Mouse (Mus musculus) cerebral cortex, adult 2 months (tissue): ENCODE results near the gene Smg7.

Experiments used
- WGBS: fragments of 180-500 bp; shearing (Covaris S2); methylation state at CpG from one replicate; pipeline ENCODE4 v1.1.7; 2018; 5-methylcytosine and 5-hydroxymethylcytosine counted together

Gene Smg7

GRCm38 (mm10) chr1:152840343-152840742 lies 62.1 kb downstream of the Smg7 start:
- 82% methylated on average over 3 of the region's 3 CpGs for WGBS

DNA sequence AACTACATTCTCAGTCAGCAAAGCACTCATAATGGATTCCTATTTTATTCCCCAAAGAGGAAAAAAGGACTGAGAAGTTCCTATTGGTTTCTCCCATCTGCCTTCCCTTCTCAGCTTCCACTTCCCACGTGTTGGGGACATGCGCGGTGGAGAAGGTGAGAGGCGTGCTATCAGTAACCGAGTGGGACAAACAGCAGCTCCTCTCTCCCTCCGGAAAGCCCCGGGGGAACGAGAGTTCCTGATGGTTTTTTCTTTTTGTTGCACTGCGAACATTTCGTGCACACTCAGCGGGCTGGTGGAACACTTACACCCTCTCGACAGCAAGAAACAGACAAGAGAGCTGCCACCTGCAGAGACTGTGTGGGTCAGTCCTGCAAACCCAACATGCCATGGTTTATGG lies 63.6 kb downstream of the Smg7 start:
- WGBS: 42% methylated on average over 12 of the region's 12 CpGs

- WGBS: 50% methylated on average over 11 of the region's 11 CpGs
Measured at GRCm38 (mm10) chr1:152838026-152838702, 64.3 kb downstream of the Smg7 start.

DNA sequence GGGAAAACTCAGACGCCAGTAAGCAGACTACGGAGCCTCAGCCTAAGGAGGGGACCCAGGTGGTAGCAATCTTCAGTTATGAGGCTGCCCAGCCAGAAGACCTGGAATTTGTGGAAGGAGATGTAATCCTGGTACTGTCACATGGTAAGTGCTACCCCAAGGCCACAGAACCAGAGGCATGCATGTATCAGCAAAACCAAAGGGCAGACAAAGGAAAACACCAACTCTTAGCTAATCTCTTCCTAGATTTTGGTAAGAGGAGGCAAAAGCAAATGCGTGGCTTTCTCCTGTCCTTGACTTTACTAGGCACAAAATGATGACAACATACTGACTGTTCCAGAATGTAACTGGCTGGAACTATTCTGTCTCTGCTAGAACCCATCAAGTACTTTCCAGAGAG lies 67.4 kb downstream of the Smg7 start:
- 92% methylated on average over 3 of the region's 3 CpGs for WGBS

DNA sequence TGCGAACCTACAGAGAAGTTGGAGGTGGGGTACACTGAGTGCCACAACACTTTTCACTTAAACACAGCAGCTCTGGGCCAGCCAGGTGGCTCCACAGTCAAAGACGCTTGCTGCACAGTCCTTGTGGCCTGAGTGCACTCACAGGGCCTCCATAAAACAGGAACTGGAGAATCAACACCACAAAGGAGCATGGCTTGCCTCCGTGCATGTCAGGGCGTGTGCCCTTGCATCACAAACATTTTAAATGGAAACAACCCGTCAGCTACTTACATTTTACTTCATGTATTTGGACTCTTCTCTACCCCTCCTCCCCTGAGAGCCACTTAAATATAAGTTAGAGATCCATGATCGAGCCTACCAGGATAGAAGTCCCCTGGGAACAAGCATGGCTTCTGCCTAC lies 70.1 kb downstream of the Smg7 start:
- 86% methylated on average over 6 of the region's 6 CpGs for WGBS

- 66% methylated on average over 5 of the region's 5 CpGs for WGBS
Measured at GRCm38 (mm10) chr1:152831619-152832018, 70.8 kb downstream of the Smg7 start.

GRCm38 (mm10) chr1:152831003-152831402 lies 71.4 kb downstream of the Smg7 start:
- 51% methylated on average over 8 of the region's 8 CpGs for WGBS

DNA sequence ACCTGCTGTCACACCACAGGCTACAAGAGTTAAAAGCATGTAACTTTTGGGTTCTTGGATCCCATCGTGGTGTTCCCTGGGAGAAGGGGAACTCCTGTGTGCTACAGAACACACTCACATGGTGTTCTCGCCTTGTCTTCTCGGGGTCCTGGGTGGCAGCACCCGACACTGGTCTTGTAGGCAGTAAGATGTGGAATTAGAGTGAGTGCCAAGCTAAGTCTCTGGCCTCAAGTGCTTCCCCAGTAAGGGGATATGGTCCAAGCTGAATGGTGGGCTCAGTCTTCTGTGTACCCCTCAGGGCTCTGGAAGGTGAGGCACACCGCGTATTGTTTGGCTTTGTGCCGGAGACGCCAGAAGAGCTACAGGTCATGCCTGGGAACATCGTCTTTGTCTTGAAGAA lies 72.4 kb downstream of the Smg7 start:
- WGBS: 95% methylated on average over 9 of the region's 9 CpGs

GRCm38 (mm10) chr1:152828637-152829355 lies 73.7 kb downstream of the Smg7 start:
- WGBS: 88% methylated on average over 10 of the region's 10 CpGs

- 85% methylated on average over 5 of the region's 5 CpGs for WGBS
Measured at GRCm38 (mm10) chr1:152828168-152828567, 74.3 kb downstream of the Smg7 start.

GRCm38 (mm10) chr1:152826446-152826845 lies 76.0 kb downstream of the Smg7 start:
- whole genome bisulfite sequencing: 83% methylated on average over 5 of the region's 5 CpGs

DNA sequence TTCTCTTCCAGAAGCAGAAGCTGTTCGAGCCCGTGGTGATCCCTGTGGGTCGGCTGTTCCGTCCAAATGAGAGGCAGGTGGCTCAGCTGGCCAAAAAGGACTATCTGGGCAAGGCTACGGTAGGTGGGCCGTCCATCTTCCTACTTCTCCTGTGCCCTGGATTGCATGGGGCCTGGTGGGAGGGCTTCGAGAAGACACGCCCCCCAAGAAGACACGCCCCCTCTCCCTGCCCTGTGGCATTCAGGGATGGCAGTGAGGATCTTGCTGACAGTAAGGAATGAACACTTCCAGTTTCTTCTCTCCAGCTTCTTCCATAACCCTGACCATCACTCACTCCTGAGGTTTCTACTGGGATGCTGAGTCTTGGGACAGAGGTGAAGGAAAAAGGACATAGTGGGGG lies 78.2 kb downstream of the Smg7 start:
- WGBS: 81% methylated on average over 9 of the region's 9 CpGs

GRCm38 (mm10) chr1:152821746-152822145 lies 80.7 kb downstream of the Smg7 start:
- WGBS: 44% methylated on average over 4 of the region's 4 CpGs

- 80% methylated on average over 7 of the region's 7 CpGs for WGBS
Measured at GRCm38 (mm10) chr1:152820911-152821695, 81.3 kb downstream of the Smg7 start.

DNA sequence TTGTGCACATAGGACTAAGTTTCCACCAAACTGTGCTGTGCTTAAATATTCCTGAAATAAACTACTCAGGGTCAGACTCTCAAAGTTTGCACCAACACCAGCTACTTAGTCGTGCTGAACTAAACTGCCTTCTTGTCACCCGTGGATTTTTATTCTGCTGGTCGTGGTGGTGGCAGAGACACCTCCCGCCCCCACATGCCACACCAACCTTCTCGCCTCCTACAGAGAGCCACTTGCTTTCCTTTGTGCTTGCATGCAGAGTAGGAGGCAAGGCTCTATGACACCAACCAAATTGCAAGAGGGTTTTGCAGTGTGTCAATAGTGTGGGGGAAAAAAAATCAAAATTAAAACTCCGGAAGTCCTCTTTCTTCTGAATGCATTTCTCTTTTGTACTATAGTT lies 82.9 kb downstream of the Smg7 start:
- 61% methylated on average over 6 of the region's 6 CpGs for WGBS

DNA sequence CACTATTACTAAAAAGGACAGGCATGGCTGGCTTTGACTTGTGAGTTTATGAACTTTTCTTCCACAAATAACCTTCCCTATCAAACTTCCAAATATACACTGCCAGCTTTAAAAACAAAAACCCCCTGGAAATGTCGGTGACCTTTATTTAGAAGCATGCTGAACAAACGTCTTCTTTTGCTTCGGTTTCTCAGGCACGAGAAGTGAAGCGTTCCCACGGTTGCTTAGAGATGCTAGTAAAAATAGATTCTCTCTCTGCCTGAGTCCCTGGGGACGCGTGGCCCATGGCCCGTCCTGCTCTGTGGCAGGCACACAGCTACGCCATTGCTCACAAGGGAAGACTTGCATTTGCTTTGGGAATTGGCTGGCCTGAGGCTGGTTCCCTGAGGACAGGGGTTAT lies 84.7 kb downstream of the Smg7 start:
- 10% methylated on average over 10 of the region's 10 CpGs for WGBS

- WGBS: 31% methylated on average over 12 of the region's 12 CpGs
Measured at GRCm38 (mm10) chr1:152817027-152817769, 85.2 kb downstream of the Smg7 start.

DNA sequence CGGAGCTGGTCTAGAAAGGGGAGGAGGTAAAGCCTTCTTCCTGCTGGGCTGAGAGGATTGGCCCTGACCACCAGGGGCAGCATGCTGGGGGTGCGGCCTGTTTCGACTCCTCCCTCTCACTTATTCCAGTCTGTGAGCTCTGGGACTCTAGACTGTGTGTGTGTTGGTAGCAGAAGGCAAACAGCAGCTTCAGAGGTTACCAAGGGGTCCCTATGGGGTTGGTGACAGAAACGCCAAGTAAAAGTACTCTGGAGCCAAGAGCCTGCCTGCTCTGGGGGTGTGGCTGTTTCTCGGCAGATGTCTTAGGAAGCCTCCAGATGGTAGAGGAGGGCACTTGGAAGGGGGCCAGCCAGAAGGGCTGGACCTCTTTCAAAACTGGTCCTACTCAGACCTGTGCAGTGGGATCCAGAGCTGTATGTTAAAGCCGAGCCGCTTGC lies 87.2 kb downstream of the Smg7 start:
- WGBS: 39% methylated on average over 7 of the region's 7 CpGs

- WGBS: 72% methylated on average over 13 of the region's 13 CpGs
Measured at GRCm38 (mm10) chr1:152810533-152811439, 91.7 kb downstream of the Smg7 start.

DNA sequence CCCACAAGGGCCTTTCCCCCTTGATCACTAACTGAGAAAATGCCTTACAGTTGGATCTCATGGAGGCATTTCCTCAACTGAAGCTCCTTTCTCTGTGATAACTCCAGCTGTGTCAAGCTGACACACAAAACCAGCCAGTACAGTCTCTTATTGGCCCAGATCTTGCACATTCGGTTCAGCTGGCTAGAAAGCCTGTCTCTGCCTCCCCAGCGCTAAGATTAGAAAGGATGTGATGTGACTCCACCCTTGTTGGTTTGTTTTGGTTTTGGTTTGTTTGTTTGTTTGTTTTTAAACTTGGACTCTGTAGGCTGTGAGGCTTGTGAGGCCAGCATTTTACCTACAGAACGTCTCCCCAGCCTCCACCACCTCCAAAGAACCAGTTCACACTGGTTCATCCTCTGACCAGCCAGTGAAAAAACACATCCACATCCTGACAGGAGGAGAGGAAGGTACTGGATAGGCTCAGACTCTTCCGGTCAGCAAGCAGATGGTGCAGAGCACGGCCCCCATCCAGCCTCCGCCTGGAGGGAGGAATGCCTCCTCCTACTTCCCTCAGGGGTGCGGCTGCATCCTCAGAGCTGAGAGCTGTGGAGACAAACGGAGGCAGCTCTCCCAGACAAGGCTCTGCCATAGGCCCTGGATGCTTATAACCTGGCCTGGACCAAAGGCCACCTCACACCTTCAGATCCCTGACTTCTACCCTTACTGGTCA lies 92.7 kb downstream of the Smg7 start:
- 39% methylated on average over 8 of the region's 8 CpGs for WGBS
